Mouse (Mus musculus) embryonic fibroblast, embryonic 13.5 days (primary cell): ENCODE results near the gene Smyd3.

Source experiments
- CTCF ChIP-seq: IDR thresholded peaks from 2 replicates; pipeline ENCODE4 v1.5.1; 2011; ENCODE audit warnings: mild to moderate bottlenecking, control low read depth, low read length, moderate library complexity, borderline replicate concordance; ENCODE audit not compliant: insufficient read depth
- POLR2A ChIP-seq: IDR thresholded peaks from 2 replicates; pipeline ENCODE4 v1.6.1; 2011; ENCODE audit warnings: low read depth, mild to moderate bottlenecking, control low read depth, low read length, moderate library complexity

- TF ChIP-seq CTCF, result no peak
- TF ChIP-seq POLR2A, result no peak
These were observed 583.7 kb downstream of the Smyd3 start for GRCm38 (mm10) chr1:178933953-178934637.
